Mouse (Mus musculus) thymus, postnatal 4 days (tissue): Measurements from ENCODE around the gene Mst1.

Source experiments
- DNase-seq: peaks from one replicate; pipeline ENCODE4 v3.0.0; 2021

Gene Mst1

GRCm38 (mm10) chr9:108080168-108080567, at the start of gene Mst1:
TSS of gene Mst1 (plus strand) at chr9:108080436.
- no peak for DNase-seq

GRCm38 (mm10) chr9:108032126-108032525, 48.1 kb upstream of the Mst1 start:
- no peak for DNase-seq

GRCm38 (mm10) chr9:108035331-108036156, 44.7 kb upstream of the Mst1 start:
- no peak for DNase-seq

- no peak for DNase-seq
Observed at GRCm38 (mm10) chr9:108044751-108045492, 35.3 kb upstream of the Mst1 start.

GRCm38 (mm10) chr9:108046582-108046981, 33.7 kb upstream of the Mst1 start:
- DNase-seq = no peak

- DNase-seq = no peak
Observed at GRCm38 (mm10) chr9:108047601-108048565, 32.4 kb upstream of the Mst1 start.

GRCm38 (mm10) chr9:108048566-108048955, 31.7 kb upstream of the Mst1 start:
- DNase-seq = no peak

GRCm38 (mm10) chr9:108049016-108049455, 31.2 kb upstream of the Mst1 start, which contains the start of gene Gmppb:
TSS of gene Gmppb (plus strand) at chr9:108049242.
- peak; percentile 92 for DNase-seq

GRCm38 (mm10) chr9:108049561-108050251, 30.5 kb upstream of the Mst1 start:
- peak; percentile 12 for DNase-seq

GRCm38 (mm10) chr9:108051184-108051930, 28.9 kb upstream of the Mst1 start:
- no peak for DNase-seq

GRCm38 (mm10) chr9:108051931-108052220, 28.4 kb upstream of the Mst1 start:
- no peak for DNase-seq

GRCm38 (mm10) chr9:108052411-108052810, 27.8 kb upstream of the Mst1 start:
- no peak for DNase-seq

GRCm38 (mm10) chr9:108052885-108053664, 27.2 kb upstream of the Mst1 start, which contains the start of gene Amigo3:
TSS of gene Amigo3 (plus strand) at chr9:108053159.
- peak; percentile 98 for DNase-seq

GRCm38 (mm10) chr9:108053665-108054225, 26.5 kb upstream of the Mst1 start:
- no peak for DNase-seq

GRCm38 (mm10) chr9:108054331-108055040, 25.8 kb upstream of the Mst1 start:
- DNase-seq = no peak

GRCm38 (mm10) chr9:108055061-108055460, 25.2 kb upstream of the Mst1 start:
- DNase-seq = no peak

GRCm38 (mm10) chr9:108055661-108056237, 24.5 kb upstream of the Mst1 start:
- no peak for DNase-seq

GRCm38 (mm10) chr9:108056361-108057261, 23.6 kb upstream of the Mst1 start:
- no peak for DNase-seq
